Comparison of ENCODE assay signal across 9 mouse cellular contexts in the genomic region with DNA sequence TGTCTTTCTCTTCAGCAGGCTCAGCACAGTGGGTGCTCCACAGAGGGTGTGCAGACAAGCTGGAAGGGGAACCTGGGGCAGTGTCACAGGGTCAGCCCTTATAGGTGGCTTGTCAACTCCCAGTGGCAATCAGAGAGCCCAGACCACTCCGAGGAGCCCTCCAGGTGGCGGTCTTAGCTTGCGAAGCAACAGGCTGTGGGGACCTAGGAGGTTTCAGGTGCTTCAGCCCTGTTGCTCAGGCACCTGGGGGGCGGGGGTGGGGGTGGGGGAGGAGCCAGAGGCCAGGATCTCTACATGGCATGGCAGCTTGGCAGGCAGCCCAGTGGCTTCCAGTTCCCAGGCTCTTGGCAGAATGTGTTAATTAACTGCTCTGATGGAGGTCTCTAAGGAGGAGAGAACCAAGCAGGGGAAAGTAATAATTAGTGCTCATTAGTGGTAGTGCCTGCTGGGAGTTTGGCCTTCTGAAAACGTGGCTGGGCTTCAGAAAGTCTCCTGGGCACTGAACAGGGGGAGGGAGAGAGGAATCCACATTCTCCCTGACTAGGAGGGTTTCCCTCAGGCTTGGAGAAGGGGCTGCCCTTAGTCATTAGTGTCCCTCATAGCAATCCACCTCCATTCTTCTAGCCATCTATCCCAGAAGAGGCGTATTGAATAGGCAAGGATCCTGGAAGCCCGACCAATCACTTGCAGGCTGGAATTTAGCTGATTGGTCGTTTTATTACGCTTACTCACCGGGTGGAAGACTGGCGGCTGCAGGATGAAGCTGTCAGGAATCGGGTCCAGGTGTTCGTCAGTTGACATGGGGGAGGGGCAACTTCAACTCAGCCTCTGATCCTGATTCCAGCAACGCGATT. TPM values are rescaled to one million over a fixed set of nuclear protein-coding genes. Genes with fewer than 3 reads are reported as not detected.
DNase-seq lines count a peak whose midpoint lies in the region; ATAC-seq and TF ChIP-seq lines count a peak whose summit lies in the region.
"Had no signal": no experiment of that assay in that cellular context is flagged by ENCODE, and none has a peak within 500 bp of the region (broad histone marks: within the 10 kb centered on the region; RNA-seq: fewer than 3 reads in every experiment).

No protein-coding gene starts in this region.

- DNase-seq in MEL (ENCODE audit: low read depth, low spot score), result no peak
- peak; percentile 72 for DNase-seq in brain, embryonic 18.5 days (ENCODE audit: low read depth, low spot score)
- DNase-seq in frontal cortex, postnatal 14 days (ENCODE audit: low spot score in 2 of 2), result peak; percentile 47 to 68
- peak; percentile 90 for DNase-seq in kidney, postnatal 10 days
- DNase-seq in liver, embryonic 14.5 days (ENCODE audit: low read depth in 3 of 3, low spot score in 3 of 3), result no peak
- DNase-seq in thymus, postnatal 0 days (ENCODE audit: low spot score), result no peak

- no peaks in the 10 kb centered on the region for H3K4me1 ChIP-seq in MEL (ENCODE audit: control insufficient read depth in 1 of 2, insufficient read depth in 2 of 2, low read length in 2 of 2)
- H3K4me1 ChIP-seq in liver, embryonic 14.5 days (replicated peaks; ENCODE audit: control insufficient read depth in 2 of 2, insufficient read depth in 2 of 2, low read length in 1 of 2), result peaks cover 0 to 5% of the 10 kb centered on the region in 2 experiments; a peak in 2 of 4 replicates
- H3K4me1 ChIP-seq in olfactory bulb, adult 2 months (ENCODE audit: control insufficient read depth, insufficient read depth, low read length), result peaks cover 23% of the 10 kb centered on the region

- H3K4me2 ChIP-seq in liver, embryonic 14.5 days (ENCODE audit: low read depth), result peak overlapping the region; percentile 2; the same call in 1 of the 2 replicates

- TF ChIP-seq EP300 in MEL (IDR thresholded peaks at IDR 0.05; ENCODE audit: low read depth in 1 of 2, low read length in 2 of 2), result no peak
- TF ChIP-seq EP300 in liver, embryonic 14.5 days (IDR thresholded peaks at IDR 0.05; ENCODE audit: low read depth), result no peak

- peak; percentile 4; the same call in 1 of the 2 replicates for TF ChIP-seq RAD21 in MEL (IDR thresholded peaks at IDR 0.05; ENCODE audit: low read depth, low read length)

- no peak for ATAC-seq in liver, embryonic 14.5 days (ENCODE audit: insufficient read depth)
- ATAC-seq in monocyte, adult 5-6 weeks (replicated peaks; ENCODE audit: insufficient number of reproducible peaks, low FRiP score, low TSS enrichment, poor library complexity, severe bottlenecking), result no peak

- H3K9me3 ChIP-seq in MEL (replicated peaks; ENCODE audit: insufficient read depth, low read length), result no peaks in the 10 kb centered on the region
- no peaks in the 10 kb centered on the region for H3K9me3 ChIP-seq in liver, embryonic 14.5 days (ENCODE audit: control insufficient read depth, low read length)

- no peaks in the 10 kb centered on the region for H3K36me3 ChIP-seq in MEL (ENCODE audit: control insufficient read depth in 1 of 2, insufficient read depth in 2 of 2, low read length in 2 of 2)
- H3K36me3 ChIP-seq in liver, embryonic 14.5 days (replicated peaks; ENCODE audit: control insufficient read depth, insufficient read depth, low read depth), result no peaks in the 10 kb centered on the region

- H3K4me3 ChIP-seq in MEL (ENCODE audit: control insufficient read depth in 1 of 2, insufficient read depth in 1 of 2, low read depth in 2 of 2, low read length in 2 of 2), result no peak overlapping the region
- no peak overlapping the region for H3K4me3 ChIP-seq in liver, embryonic 14.5 days (ENCODE audit: insufficient read depth in 1 of 2, low read depth in 2 of 2, low read length in 2 of 2)
- H3K4me3 ChIP-seq in olfactory bulb, adult 2 months (ENCODE audit: insufficient read depth, low read depth, low read length), result peak overlapping the region; percentile 3

- no peak overlapping the region for H3K27ac ChIP-seq in MEL (ENCODE audit: control insufficient read depth, low read depth, low read length)
- H3K27ac ChIP-seq in liver, embryonic 14.5 days, result no peak overlapping the region
- H3K27ac ChIP-seq in olfactory bulb, adult 2 months (ENCODE audit: insufficient read depth, low read depth, low read length), result peak overlapping the region; percentile 34; the same call in 1 of the 2 replicates

- peak in 2 of 3 experiments; percentile 2 to 20; a peak in 1 of 6 replicates for TF ChIP-seq CTCF in MEL (IDR thresholded peaks at IDR 0.05 in 2 of 3, conservative IDR thresholded peaks at IDR 0.05 in 1 of 3; ENCODE audit: control insufficient read depth in 1 of 3, insufficient read depth in 1 of 3, low read depth in 2 of 3, low read length in 3 of 3, poor library complexity in 1 of 3, severe bottlenecking in 1 of 3)
- no peak for TF ChIP-seq CTCF in liver, embryonic 14.5 days (IDR thresholded peaks at IDR 0.05; ENCODE audit: low read depth)
- no peak for TF ChIP-seq CTCF in olfactory bulb, adult 2 months (IDR thresholded peaks at IDR 0.05; ENCODE audit: insufficient read depth, low read depth, low read length)

- TF ChIP-seq POLR2A in MEL (IDR thresholded peaks at IDR 0.05; ENCODE audit: control insufficient read depth in 1 of 2, insufficient read depth in 1 of 2, low read depth in 1 of 2, low read length in 2 of 2, poor library complexity in 1 of 2), result no peak
- TF ChIP-seq POLR2A in olfactory bulb, adult 2 months (IDR thresholded peaks at IDR 0.05; ENCODE audit: insufficient read depth, low read depth, low read length), result no peak

- H3K79me2 ChIP-seq in MEL (ENCODE audit: control insufficient read depth, insufficient read depth, low read length, poor library complexity), result no peaks in the 10 kb centered on the region

- no peak overlapping the region for H3K9ac ChIP-seq in MEL (ENCODE audit: control insufficient read depth, low read depth, low read length, poor library complexity, severe bottlenecking)
- no peak overlapping the region for H3K9ac ChIP-seq in liver, embryonic 14.5 days (replicated peaks)

- 12% methylated on average over 14 of the region's 15 CpGs for WGBS in liver, embryonic 14.5 days (ENCODE audit: insufficient replicate concordance)
- 3% methylated on average over 15 of the region's 15 CpGs for WGBS in olfactory bulb, adult 2 months

- H3K27me3 ChIP-seq in MEL (ENCODE audit: control insufficient read depth in 1 of 2, insufficient read depth in 2 of 2, low read length in 2 of 2), result no peaks in the 10 kb centered on the region
- H3K27me3 ChIP-seq in liver, embryonic 14.5 days (ENCODE audit: control insufficient read depth, insufficient read depth, low read length), result no peaks in the 10 kb centered on the region

TF ChIP-seq in MEL, 35 proteins besides CTCF, POLR2A, EP300 and RAD21:
- TF ChIP-seq RCOR1 (IDR thresholded peaks at IDR 0.05; ENCODE audit: low read depth, low read length) (no peak), ZNF384 (IDR thresholded peaks at IDR 0.05; ENCODE audit: low read depth, low read length) (no peak), MAX (IDR thresholded peaks at IDR 0.05; ENCODE audit: low read length) (no peak), SMC3 (IDR thresholded peaks at IDR 0.05; ENCODE audit: low read depth, low read length) (no peak), NELFE (IDR thresholded peaks at IDR 0.05; ENCODE audit: low read depth, low read length) (no peak), JUND (IDR thresholded peaks at IDR 0.05; ENCODE audit: low read depth, low read length) (no peak), USF1 (IDR thresholded peaks at IDR 0.05; ENCODE audit: low read depth, low read length) (no peak), MYC (IDR thresholded peaks at IDR 0.05; ENCODE audit: low read depth, low read length) (no peak), HCFC1 (IDR thresholded peaks at IDR 0.05; ENCODE audit: low read depth, low read length) (no peak), TBP (IDR thresholded peaks at IDR 0.05; ENCODE audit: low read depth, low read length) (no peak)

RNA-seq across cellular contexts. Expression of gene Lgals12, which starts 0.8 kb away (rescaled TPM):
- total RNA-seq in MEL (2012; rRNA removed), result not detected in 2 replicates
- polyA plus RNA-seq in MEL (2012; ENCODE audit: insufficient read depth in 1 of 2, insufficient read length in 2 of 2, low read depth in 1 of 2, low replicate concordance in 2 of 2, missing spikeins in 1 of 2), result not detected
- 0.01 TPM in 1 of 2 replicates, not detected in the other for polyA plus RNA-seq in liver, embryonic 14.5 days (2012; rRNA removed)
- polyA plus RNA-seq in liver, embryonic 14.5 days (2014; fragmentation: Nextera tagmentation; extraction: Ambion mirVana), result not detected in 2 replicates
- polyA plus RNA-seq in olfactory bulb, adult 2 months (2012; ENCODE audit: insufficient read depth, insufficient read length, low replicate concordance, missing spikeins), result not detected in 2 replicates
- 0.12 and 0.26 TPM in 2 replicates for polyA plus RNA-seq in thymus, postnatal 0 days (2015; fragmentation: Nextera tagmentation; extraction: Ambion mirVana)
- not detected in 3 replicates for total RNA-seq in monocyte, adult 5-6 weeks (2017)

RNA-seq across cellular contexts. Expression of gene Hrasls5, which starts 6.2 kb away (rescaled TPM):
- total RNA-seq in MEL (2012; rRNA removed), result not detected in 2 replicates
- not detected for polyA plus RNA-seq in MEL (2012; ENCODE audit: insufficient read depth in 1 of 2, insufficient read length in 2 of 2, low read depth in 1 of 2, low replicate concordance in 2 of 2, missing spikeins in 1 of 2)
- 0.04 TPM in 1 of 2 replicates, not detected in the other for polyA plus RNA-seq in liver, embryonic 14.5 days (2012; rRNA removed)
- not detected in 2 replicates for polyA plus RNA-seq in liver, embryonic 14.5 days (2014; fragmentation: Nextera tagmentation; extraction: Ambion mirVana)
- polyA plus RNA-seq in olfactory bulb, adult 2 months (2012; ENCODE audit: insufficient read depth, insufficient read length, low replicate concordance, missing spikeins), result not detected in 2 replicates
- polyA plus RNA-seq in thymus, postnatal 0 days (2015; fragmentation: Nextera tagmentation; extraction: Ambion mirVana), result 0.13 and 0.17 TPM in 2 replicates
- total RNA-seq in monocyte, adult 5-6 weeks (2017), result 0.96 to 1.3 TPM in 2 of 3 replicates, not detected in the other
- polyA plus RNA-seq: spleen, adult 2 months had no signal

RNA-seq across cellular contexts. Expression of gene Pla2g16, which starts 48.9 kb away (rescaled TPM):
- 16.3 and 19.0 TPM in 2 replicates for total RNA-seq in MEL (2012; rRNA removed)
- 10 to 100 TPM in 1 of 2 experiments, not detected in 1; 24.7 TPM for polyA plus RNA-seq in MEL (2012; ENCODE audit: insufficient read depth in 1 of 2, insufficient read length in 2 of 2, low read depth in 1 of 2, low replicate concordance in 2 of 2, missing spikeins in 1 of 2)
- 12.4 and 22.5 TPM in 2 replicates for polyA plus RNA-seq in liver, embryonic 14.5 days (2012; rRNA removed)
- 30.5 and 36.5 TPM in 2 replicates for polyA plus RNA-seq in liver, embryonic 14.5 days (2014; fragmentation: Nextera tagmentation; extraction: Ambion mirVana)
- not detected in 2 replicates for polyA plus RNA-seq in olfactory bulb, adult 2 months (2012; ENCODE audit: insufficient read depth, insufficient read length, low replicate concordance, missing spikeins)
- 27.1 and 28.4 TPM in 2 replicates for polyA plus RNA-seq in thymus, postnatal 0 days (2015; fragmentation: Nextera tagmentation; extraction: Ambion mirVana)
- total RNA-seq in monocyte, adult 5-6 weeks (2017), result 42.1 to 80.1 TPM (median 51.4 TPM) in 3 replicates

Comparison
In these comparisons a context has a peak if more than half of its experiments do, and no peak if none do; other contexts are left out.
1. DNase-seq: peak in brain, embryonic 18.5 days (single experiment), frontal cortex, postnatal 14 days (2 of 2) and kidney, postnatal 10 days (single experiment); none in MEL (single experiment), liver, embryonic 14.5 days (0 of 3) and thymus, postnatal 0 days (single experiment).
2. CTCF ChIP-seq: peak in MEL (2 of 3); none in liver, embryonic 14.5 days (single experiment) and olfactory bulb, adult 2 months (single experiment).